Mouse (Mus musculus) left cerebral cortex, postnatal 14 days (tissue): ENCODE measurements around the gene Nufip2. TPM values are rescaled to one million over a fixed set of nuclear protein-coding genes. Genes with fewer than 3 reads are reported as not detected.
"Not testable (repeated sequence)": the region's sequence is repeated elsewhere in the genome, so short reads cannot be mapped to it uniquely, and the experiment has no call there.

Experiments
- DNase-seq, 2 experiments: peaks; one replicate each; pipeline ENCODE4 v3.0.0; 2021 to 2022; ENCODE audit warnings: low spot score in 2 of 2, mixed read lengths in 1 of 2
- intact Hi-C: fragments of 180-260 bp; cut with DNase I; formaldehyde crosslinking; loops from one replicate; pipeline ENCODE4 v1.15.1; 2025
- long read RNA-seq, 2 experiments: library from polyadenylated mRNA; stranded (forward); transcript quantifications; one replicate each; pipeline ENCODE4 v2.0.0; 2021
- total RNA-seq, 2 experiments: library from RNA; stranded (reverse); gene quantifications; 2 replicates each; pipeline ENCODE4 v1.2.3; 2021

The Nufip2 gene
- 10 to 100 TPM; 73.9 to 81.2 TPM for total RNA-seq
- long read RNA-seq, experiment 1, full-length matches to known transcripts = 5 of 18 reads
- long read RNA-seq, experiment 1, partial matches to known transcripts = 2 of 18 reads
- long read RNA-seq, experiment 1, other reads (novel, unspliced or antisense) = 11 of 18 reads
- long read RNA-seq, experiment 2, full-length matches to known transcripts = 2 of 20 reads
- long read RNA-seq, experiment 2, partial matches to known transcripts = 3 of 20 reads
- long read RNA-seq, experiment 2, other reads (novel, unspliced or antisense) = 15 of 20 reads

- DNase-seq = peak; percentile 99 to 100
- intact Hi-C loops = loop anchor here (5.0 kb wide), 1 partner anchor 107 kb away; no protein-coding TSS in a partner anchor
Observed at GRCm38 (mm10) chr11:77685383-77686265, at the start of gene Nufip2. Gene Nufip2, plus strand, starts transcription at chr11:77686155.

GRCm38 (mm10) chr11:77641390-77641789, 44.6 kb upstream of the Nufip2 start:
- DNase-seq = no peak
- intact Hi-C loops = no loop called here

- intact Hi-C loops = no loop called here
- peak; percentile 8 to 18 for DNase-seq
Observed at GRCm38 (mm10) chr11:77645481-77645880, 40.5 kb upstream of the Nufip2 start.

GRCm38 (mm10) chr11:77648878-77649277, 37.1 kb upstream of the Nufip2 start:
- no peak for DNase-seq
- intact Hi-C loops = no loop called here

- DNase-seq = no peak
- intact Hi-C loops = no loop called here
Observed at GRCm38 (mm10) chr11:77652484-77652883, 33.5 kb upstream of the Nufip2 start.

- DNase-seq, intact Hi-C loops: not testable (repeated sequence)
Observed at GRCm38 (mm10) chr11:77653406-77654190, 32.4 kb upstream of the Nufip2 start.

- DNase-seq = no peak
- intact Hi-C loops = no loop called here
Observed at GRCm38 (mm10) chr11:77659986-77660385, 26.0 kb upstream of the Nufip2 start.

- intact Hi-C loops = no loop called here
- DNase-seq = no peak
Observed at GRCm38 (mm10) chr11:77663639-77664038, 22.3 kb upstream of the Nufip2 start.

GRCm38 (mm10) chr11:77664046-77664445, 21.9 kb upstream of the Nufip2 start:
- DNase-seq = no peak
- intact Hi-C loops = no loop called here

GRCm38 (mm10) chr11:77665384-77665783, 20.6 kb upstream of the Nufip2 start:
- DNase-seq, intact Hi-C loops: not testable (repeated sequence)

GRCm38 (mm10) chr11:77666766-77667165, 19.2 kb upstream of the Nufip2 start:
- DNase-seq, intact Hi-C loops: not testable (repeated sequence)

- intact Hi-C loops = no loop called here
Observed at GRCm38 (mm10) chr11:77672746-77673145, 13.2 kb upstream of the Nufip2 start.

GRCm38 (mm10) chr11:77673428-77673991, 12.4 kb upstream of the Nufip2 start:
- no peak for DNase-seq
- intact Hi-C loops = no loop called here

More at GRCm38 (mm10) chr11:77672746-77673145, 13.2 kb upstream of the Nufip2 start:
- DNase-seq = no peak

- intact Hi-C loops = no loop called here
- no peak for DNase-seq
Observed at GRCm38 (mm10) chr11:77680018-77680417, 5.9 kb upstream of the Nufip2 start.

- intact Hi-C loops = loop anchor here (5.0 kb wide), 1 partner anchor 107 kb away; no protein-coding TSS in a partner anchor
Observed at GRCm38 (mm10) chr11:77684896-77685295, 1.1 kb upstream of the Nufip2 start.

GRCm38 (mm10) chr11:77686346-77686840, 438 bp downstream of the Nufip2 start:
- DNase-seq = peak; percentile 12 to 19
- intact Hi-C loops = loop anchor here (5.0 kb wide), 1 partner anchor 106 kb away; no protein-coding TSS in a partner anchor

More at GRCm38 (mm10) chr11:77684896-77685295, 1.1 kb upstream of the Nufip2 start:
- no peak for DNase-seq

- peak; percentile 46 to 47 for DNase-seq
- intact Hi-C loops = loop anchor here (5.0 kb wide), 1 partner anchor 105 kb away; no protein-coding TSS in a partner anchor
Observed at GRCm38 (mm10) chr11:77686841-77687540, 1.0 kb downstream of the Nufip2 start.

- DNase-seq = peak; percentile 12 to 21
- intact Hi-C loops = loop anchor here (5.0 kb wide), 1 partner anchor 105 kb away; no protein-coding TSS in a partner anchor
Observed at GRCm38 (mm10) chr11:77687541-77688131, 1.7 kb downstream of the Nufip2 start.
